Mouse (Mus musculus) ES-Bruce4 (cell line): ENCODE results near the gene Tlx3.

Source experiments
- CTCF ChIP-seq: IDR thresholded peaks from one replicate; pipeline ENCODE4 v1.8.1; 2011; ENCODE audit warnings: low read depth, low read length
- EP300 ChIP-seq: IDR thresholded peaks from 2 replicates; pipeline ENCODE4 v1.6.1; 2011; ENCODE audit warnings: low read depth, low read length; ENCODE audit not compliant: insufficient read depth
- POLR2A ChIP-seq: IDR thresholded peaks from one replicate; pipeline ENCODE4 v1.8.1; 2011; ENCODE audit warnings: low read length; ENCODE audit not compliant: insufficient read depth

DNA sequence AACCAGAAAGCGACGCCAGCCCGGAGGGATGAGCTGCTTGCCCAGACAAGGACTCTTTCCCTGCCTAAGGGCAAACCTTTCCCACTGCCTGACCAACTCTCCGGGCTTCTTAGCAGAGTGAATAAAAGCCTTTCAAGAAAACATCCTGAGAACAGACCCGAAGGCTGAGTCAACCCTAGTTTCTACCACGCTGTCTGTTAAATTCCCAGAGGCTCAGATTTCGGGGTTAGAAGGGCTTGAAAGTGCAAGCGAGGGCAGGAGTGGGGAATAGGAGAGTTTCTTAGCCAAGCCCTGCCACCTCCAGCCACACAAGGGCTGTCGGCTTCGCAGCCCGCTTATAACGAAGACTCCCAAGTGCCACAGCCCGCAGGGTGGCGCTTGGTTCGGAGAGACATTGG, 4.3 kb downstream of the Tlx3 start:
- no peak for TF ChIP-seq CTCF
- no peak for TF ChIP-seq POLR2A
- no peak for TF ChIP-seq EP300
